Mouse (Mus musculus) frontal cortex, adult 2 months (tissue): ENCODE measurements around the gene Cobl. TPM values are rescaled to one million over a fixed set of nuclear protein-coding genes. Genes with fewer than 3 reads are reported as not detected.

Source experiments
- DNase-seq, 2 experiments: peaks; one replicate each; pipeline ENCODE4 v3.0.0; 2022; ENCODE audit warnings: low spot score in 1 of 2; ENCODE audit errors: extremely low spot score in 1 of 2
- polyA plus RNA-seq: library from polyadenylated mRNA; depleted of rRNA; stranded (reverse); fragments of >200 nt; gene quantifications from 2 replicates; pipeline ENCODE4 v1.2.3, GENCODE M21; 2012

Cobl gene
- polyA plus RNA-seq, 1 experiment: 33.1 TPM

GRCm38 (mm10) chr11:12396196-12396595 is 68.6 kb downstream of the Cobl start:
- DNase-seq: no peak

GRCm38 (mm10) chr11:12394701-12395100 is 70.1 kb downstream of the Cobl start:
- no peak for DNase-seq

GRCm38 (mm10) chr11:12394151-12394550 is 70.6 kb downstream of the Cobl start:
- DNase-seq: peak; percentile 80 to 90

GRCm38 (mm10) chr11:12384826-12385225 is 79.9 kb downstream of the Cobl start:
- peak in 1 of 2 experiments; percentile 72 for DNase-seq

- DNase-seq: no peak
Measured at GRCm38 (mm10) chr11:12382991-12383390, 81.8 kb downstream of the Cobl start.

GRCm38 (mm10) chr11:12381096-12381495 is 83.7 kb downstream of the Cobl start:
- no peak for DNase-seq

- DNase-seq: no peak
Measured at GRCm38 (mm10) chr11:12376628-12377027, 88.1 kb downstream of the Cobl start.

GRCm38 (mm10) chr11:12373106-12374098 is 91.4 kb downstream of the Cobl start:
- peak; percentile 41 to 93 for DNase-seq

- no peak for DNase-seq
Measured at GRCm38 (mm10) chr11:12370957-12371356, 93.8 kb downstream of the Cobl start.

GRCm38 (mm10) chr11:12367426-12368178 is 97.2 kb downstream of the Cobl start:
- no peak for DNase-seq

- DNase-seq: peak; percentile 49 to 74
Measured at GRCm38 (mm10) chr11:12359336-12360000, 105.3 kb downstream of the Cobl start.

- no peak for DNase-seq
Measured at GRCm38 (mm10) chr11:12358602-12359001, 106.2 kb downstream of the Cobl start.

- no peak for DNase-seq
Measured at GRCm38 (mm10) chr11:12355681-12356080, 109.1 kb downstream of the Cobl start.

- DNase-seq: no peak
Measured at GRCm38 (mm10) chr11:12350986-12351546, 113.7 kb downstream of the Cobl start.

GRCm38 (mm10) chr11:12350086-12350485 is 114.7 kb downstream of the Cobl start:
- DNase-seq: no peak

GRCm38 (mm10) chr11:12346486-12346885 is 118.3 kb downstream of the Cobl start:
- DNase-seq: no peak

- DNase-seq: peak; percentile 42 to 66
Measured at GRCm38 (mm10) chr11:12343686-12344085, 121.1 kb downstream of the Cobl start.

- DNase-seq: no peak
Measured at GRCm38 (mm10) chr11:12340697-12341096, 124.1 kb downstream of the Cobl start.

GRCm38 (mm10) chr11:12336145-12336544 is 128.6 kb downstream of the Cobl start:
- no peak for DNase-seq

GRCm38 (mm10) chr11:12331997-12332396 is 132.8 kb downstream of the Cobl start:
- DNase-seq: peak; percentile 63 to 79
